Mouse (Mus musculus): Measurements from ENCODE around the gene Drc3. TPM values are rescaled to one million over a fixed set of nuclear protein-coding genes. Genes with fewer than 3 reads are reported as not detected.
A peak's percentile ranks its signal among the peaks of the same experiment; 100 is the strongest.

The Drc3 gene
- polyA plus RNA-seq, 1 experiment from 2014 or later, result 7.1 TPM

DNA sequence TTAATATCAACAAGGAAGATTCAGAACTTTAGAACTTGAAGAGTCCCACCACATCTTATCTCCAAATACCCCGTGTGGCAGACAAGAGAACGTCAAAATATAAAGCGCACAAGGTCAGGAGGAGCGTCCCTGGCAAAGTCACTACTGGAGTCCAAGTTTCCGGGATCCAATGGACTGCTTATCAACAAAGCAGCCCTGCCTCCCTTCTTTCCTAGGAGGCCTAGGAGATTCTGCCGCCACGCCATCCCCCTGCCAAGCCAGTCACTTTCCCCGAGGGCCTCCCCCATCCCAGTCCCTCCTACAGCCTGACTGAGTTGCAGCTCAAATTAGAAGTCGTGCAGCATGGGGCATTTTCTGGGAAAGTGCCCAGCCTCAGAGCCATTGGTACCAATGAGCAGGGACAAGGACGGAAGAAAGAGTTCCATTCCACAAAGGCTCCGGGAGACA lies 1.2 kb upstream of the Drc3 start:
- WGBS, result 19% methylated on average over 11 of the region's 11 CpGs
- ATAC-seq, result no peak

DNA sequence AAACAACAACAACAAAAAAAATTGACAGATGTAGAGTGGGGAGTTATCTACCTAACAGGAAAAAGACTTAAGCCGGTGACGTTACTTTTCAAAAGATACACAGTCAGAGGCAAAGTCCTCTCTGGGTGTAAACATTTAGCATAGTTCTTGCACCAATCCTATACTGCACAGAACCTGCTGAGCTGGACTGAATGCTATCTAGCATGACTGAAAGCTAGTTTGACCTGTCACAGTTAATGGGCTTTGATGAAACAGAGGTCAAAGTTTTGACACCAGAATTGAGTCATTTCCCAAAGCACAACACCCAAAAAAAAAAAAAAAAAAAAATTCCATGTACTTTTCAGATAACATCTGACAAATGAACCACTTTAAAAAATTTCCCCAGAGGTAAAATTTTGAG lies 2.8 kb downstream of the Drc3 start:
- no peak overlapping the region for H3K4me3 ChIP-seq (ENCODE audit: low read depth, low read length)
- 94% methylated on average over 2 of the region's 2 CpGs for WGBS
- H3K27ac ChIP-seq (ENCODE audit: low read length), result no peak overlapping the region
- H3K9me3 ChIP-seq (replicated peaks; ENCODE audit: control insufficient read depth, low read length, poor library complexity, severe bottlenecking), result no peaks in the 10 kb centered on the region
- no peak overlapping the region for H3K4me2 ChIP-seq (ENCODE audit: low read length)
- H3K36me3 ChIP-seq (ENCODE audit: control insufficient read depth, insufficient read depth, low read length), result no peaks in the 10 kb centered on the region
- ATAC-seq, result no peak
- peaks cover 15% of the 10 kb centered on the region for H3K4me1 ChIP-seq (ENCODE audit: control insufficient read depth, insufficient read depth, low read length)
- no peak overlapping the region for H3K9ac ChIP-seq (ENCODE audit: low read depth, low read length)
- H3K27me3 ChIP-seq (ENCODE audit: control insufficient read depth, insufficient read depth, low read depth, low read length), result no peaks in the 10 kb centered on the region

More for the DNA sequence above, 1.2 kb upstream of the Drc3 start:
- H3K4me3 ChIP-seq (ENCODE audit: low read depth, low read length), result peak overlapping the region; percentile 78
- peak overlapping the region; percentile 81 for H3K4me2 ChIP-seq (ENCODE audit: low read length)
- no peaks in the 10 kb centered on the region for H3K27me3 ChIP-seq (ENCODE audit: control insufficient read depth, insufficient read depth, low read depth, low read length)
- H3K27ac ChIP-seq (ENCODE audit: low read length), result peak overlapping the region; percentile 82; the same call in 1 of the 2 replicates
- H3K4me1 ChIP-seq (ENCODE audit: control insufficient read depth, insufficient read depth, low read length), result peaks cover 17% of the 10 kb centered on the region
- H3K9me3 ChIP-seq (replicated peaks; ENCODE audit: control insufficient read depth, low read length, poor library complexity, severe bottlenecking), result no peaks in the 10 kb centered on the region
- H3K36me3 ChIP-seq (ENCODE audit: control insufficient read depth, insufficient read depth, low read length), result no peaks in the 10 kb centered on the region
- peak overlapping the region; percentile 79 for H3K9ac ChIP-seq (ENCODE audit: low read depth, low read length)

DNA sequence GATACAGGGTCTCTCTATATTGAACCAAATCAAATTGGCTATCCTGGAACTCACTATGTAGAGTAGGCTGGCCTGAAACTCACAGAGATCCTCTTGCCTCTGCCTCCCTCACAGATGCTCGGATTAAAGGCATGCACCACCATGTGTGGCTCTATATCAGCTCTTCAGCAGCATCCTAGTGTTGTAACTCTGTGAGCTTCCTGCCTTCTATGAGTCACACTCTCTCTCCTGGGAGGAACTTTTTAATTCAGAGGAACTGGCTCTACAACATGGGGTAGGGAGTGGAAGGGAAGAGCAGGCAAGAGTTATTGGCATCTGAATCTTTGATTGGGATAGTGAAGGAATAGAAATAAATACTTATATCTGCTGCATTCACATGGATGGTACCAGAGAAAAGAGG lies 4.0 kb downstream of the Drc3 start:
- Histone ChIP-seq H3K4me1 (ENCODE audit: control insufficient read depth, insufficient read depth, low read length) (peaks cover 6% of the 10 kb centered on the region; the same call in 1 of the 2 replicates), H3K27me3 (ENCODE audit: control insufficient read depth, insufficient read depth, low read depth, low read length) (no peaks in the 10 kb centered on the region), H3K36me3 (ENCODE audit: control insufficient read depth, insufficient read depth, low read length) (no peaks in the 10 kb centered on the region), H3K27ac (ENCODE audit: low read length) (no peak overlapping the region), H3K9ac (ENCODE audit: low read depth, low read length) (no peak overlapping the region), H3K9me3 (replicated peaks; ENCODE audit: control insufficient read depth, low read length, poor library complexity, severe bottlenecking) (no peaks in the 10 kb centered on the region), H3K4me3 (ENCODE audit: low read depth, low read length) (no peak overlapping the region), H3K4me2 (ENCODE audit: low read length) (no peak overlapping the region)
- 32% methylated on average over 1 of the region's 1 CpGs for WGBS
- no peak for ATAC-seq

DNA sequence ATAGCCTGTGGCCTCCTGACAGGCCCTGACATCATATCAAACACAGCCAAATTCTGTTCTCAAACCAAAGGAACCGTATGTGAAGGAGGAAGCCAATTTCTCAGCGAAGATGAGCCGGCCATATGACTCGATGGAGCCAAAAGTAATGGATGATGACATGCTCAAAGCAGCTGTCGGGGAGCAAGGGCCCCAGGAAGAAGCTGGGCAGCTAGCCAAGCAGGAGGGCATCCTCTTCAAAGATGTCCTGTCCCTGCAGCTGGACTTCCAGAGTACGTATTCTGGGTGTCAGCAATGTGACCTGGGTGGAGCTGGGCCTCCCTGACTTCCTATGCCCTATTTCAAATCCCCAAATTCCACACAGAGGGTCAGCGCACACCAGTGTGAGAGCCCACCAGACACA lies 5.4 kb downstream of the Drc3 start:
- Histone ChIP-seq H3K27me3 (ENCODE audit: control insufficient read depth, insufficient read depth, low read depth, low read length) (no peaks in the 10 kb centered on the region), H3K4me2 (ENCODE audit: low read length) (no peak overlapping the region), H3K27ac (ENCODE audit: low read length) (no peak overlapping the region), H3K4me3 (ENCODE audit: low read depth, low read length) (no peak overlapping the region), H3K9me3 (replicated peaks; ENCODE audit: control insufficient read depth, low read length, poor library complexity, severe bottlenecking) (no peaks in the 10 kb centered on the region), H3K36me3 (ENCODE audit: control insufficient read depth, insufficient read depth, low read length) (no peaks in the 10 kb centered on the region), H3K9ac (ENCODE audit: low read depth, low read length) (no peak overlapping the region), H3K4me1 (ENCODE audit: control insufficient read depth, insufficient read depth, low read length) (peaks cover 3% of the 10 kb centered on the region; the same call in 1 of the 2 replicates)
- WGBS, result 84% methylated on average over 7 of the region's 7 CpGs
- ATAC-seq, result no peak

DNA sequence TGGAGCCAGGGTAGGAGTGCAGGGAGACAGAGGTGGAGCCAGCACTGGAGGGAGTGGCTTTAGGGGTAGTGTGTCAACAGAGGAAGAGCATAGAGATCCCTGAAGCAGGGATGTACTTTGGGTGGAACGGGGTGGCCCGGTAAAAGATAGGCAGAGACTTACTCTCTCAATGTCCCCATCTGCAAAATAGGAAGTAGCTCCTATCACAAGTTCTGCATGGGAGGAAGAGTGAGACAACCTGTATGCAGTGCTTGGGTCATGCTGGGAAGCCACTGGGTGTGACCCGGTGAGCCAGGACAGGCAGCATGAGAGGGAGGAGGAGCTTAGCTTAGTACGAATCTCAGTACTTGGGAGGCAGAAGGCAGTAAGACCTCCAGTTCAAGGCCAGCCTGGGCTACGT lies 6.0 kb downstream of the Drc3 start:
- ATAC-seq, result no peak
- Histone ChIP-seq H3K9ac (ENCODE audit: low read depth, low read length) (no peak overlapping the region), H3K27ac (ENCODE audit: low read length) (no peak overlapping the region), H3K9me3 (replicated peaks; ENCODE audit: control insufficient read depth, low read length, poor library complexity, severe bottlenecking) (no peaks in the 10 kb centered on the region), H3K4me1 (ENCODE audit: control insufficient read depth, insufficient read depth, low read length) (no peaks in the 10 kb centered on the region), H3K36me3 (ENCODE audit: control insufficient read depth, insufficient read depth, low read length) (no peaks in the 10 kb centered on the region), H3K4me2 (ENCODE audit: low read length) (no peak overlapping the region), H3K27me3 (ENCODE audit: control insufficient read depth, insufficient read depth, low read depth, low read length) (no peaks in the 10 kb centered on the region), H3K4me3 (ENCODE audit: low read depth, low read length) (no peak overlapping the region)
- 78% methylated on average over 5 of the region's 5 CpGs for WGBS

DNA sequence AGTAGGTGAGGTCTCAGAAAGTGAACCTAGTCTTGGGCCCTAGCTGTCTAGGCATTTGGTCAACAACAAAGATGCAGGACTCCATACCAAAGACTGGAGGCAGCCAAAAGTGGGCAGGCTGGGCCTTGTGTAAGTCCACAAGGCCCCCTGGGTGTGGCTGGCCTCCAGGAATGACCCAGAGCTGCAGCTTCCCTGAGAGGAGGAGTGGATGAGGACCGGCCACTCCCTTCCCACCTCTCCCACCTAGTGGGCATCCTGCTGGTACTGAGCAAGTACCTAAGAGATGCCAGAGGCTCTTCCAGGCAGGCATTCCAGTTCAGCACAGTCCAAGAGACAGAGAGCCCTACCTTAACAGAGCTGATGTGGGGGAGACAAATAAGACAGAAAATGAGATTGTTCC lies 6.8 kb downstream of the Drc3 start:
- Histone ChIP-seq H3K27me3 (ENCODE audit: control insufficient read depth, insufficient read depth, low read depth, low read length) (no peaks in the 10 kb centered on the region), H3K4me2 (ENCODE audit: low read length) (no peak overlapping the region), H3K36me3 (ENCODE audit: control insufficient read depth, insufficient read depth, low read length) (no peaks in the 10 kb centered on the region), H3K4me3 (ENCODE audit: low read depth, low read length) (no peak overlapping the region), H3K9ac (ENCODE audit: low read depth, low read length) (no peak overlapping the region), H3K27ac (ENCODE audit: low read length) (no peak overlapping the region), H3K4me1 (ENCODE audit: control insufficient read depth, insufficient read depth, low read length) (no peaks in the 10 kb centered on the region), H3K9me3 (replicated peaks; ENCODE audit: control insufficient read depth, low read length, poor library complexity, severe bottlenecking) (no peaks in the 10 kb centered on the region)
- 94% methylated on average over 1 of the region's 1 CpGs for WGBS
- no peak for ATAC-seq

DNA sequence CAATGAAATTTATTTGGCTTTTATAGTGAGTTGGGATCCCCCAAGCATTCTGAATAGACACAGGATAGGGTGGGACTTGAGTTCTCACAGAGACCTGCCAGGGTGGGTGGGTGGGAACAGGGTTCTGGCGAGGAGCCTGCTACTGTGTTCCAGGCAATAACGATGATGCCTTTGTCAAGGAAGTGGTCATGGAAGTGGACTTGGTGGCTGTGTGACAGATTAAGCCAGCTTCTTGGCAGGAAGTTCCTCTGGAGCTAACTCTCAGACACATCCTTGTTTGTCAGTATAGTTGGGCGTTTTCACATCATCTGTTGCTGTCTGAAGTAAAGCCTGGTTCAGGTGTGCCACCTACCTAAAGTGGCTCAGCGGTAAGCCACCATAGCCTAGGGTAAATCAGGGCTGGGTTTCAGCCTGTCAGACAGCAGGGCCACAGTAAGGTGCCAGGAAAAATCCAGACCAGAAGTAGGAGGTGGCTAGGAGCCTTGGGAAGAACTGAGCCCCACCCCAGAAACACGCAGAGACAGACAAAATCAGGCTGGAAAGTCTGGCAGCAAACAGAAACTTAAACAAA lies 7.6 kb downstream of the Drc3 start:
- H3K4me1 ChIP-seq (ENCODE audit: control insufficient read depth, insufficient read depth, low read length), result no peaks in the 10 kb centered on the region
- ATAC-seq, result no peak
- H3K9ac ChIP-seq (ENCODE audit: low read depth, low read length), result no peak overlapping the region
- H3K27me3 ChIP-seq (ENCODE audit: control insufficient read depth, insufficient read depth, low read depth, low read length), result no peaks in the 10 kb centered on the region
- H3K27ac ChIP-seq (ENCODE audit: low read length), result no peak overlapping the region
- no peaks in the 10 kb centered on the region for H3K9me3 ChIP-seq (replicated peaks; ENCODE audit: control insufficient read depth, low read length, poor library complexity, severe bottlenecking)
- 75% methylated on average over 5 of the region's 5 CpGs for WGBS
- H3K4me3 ChIP-seq (ENCODE audit: low read depth, low read length), result no peak overlapping the region
- no peak overlapping the region for H3K4me2 ChIP-seq (ENCODE audit: low read length)
- H3K36me3 ChIP-seq (ENCODE audit: control insufficient read depth, insufficient read depth, low read length), result no peaks in the 10 kb centered on the region

DNA sequence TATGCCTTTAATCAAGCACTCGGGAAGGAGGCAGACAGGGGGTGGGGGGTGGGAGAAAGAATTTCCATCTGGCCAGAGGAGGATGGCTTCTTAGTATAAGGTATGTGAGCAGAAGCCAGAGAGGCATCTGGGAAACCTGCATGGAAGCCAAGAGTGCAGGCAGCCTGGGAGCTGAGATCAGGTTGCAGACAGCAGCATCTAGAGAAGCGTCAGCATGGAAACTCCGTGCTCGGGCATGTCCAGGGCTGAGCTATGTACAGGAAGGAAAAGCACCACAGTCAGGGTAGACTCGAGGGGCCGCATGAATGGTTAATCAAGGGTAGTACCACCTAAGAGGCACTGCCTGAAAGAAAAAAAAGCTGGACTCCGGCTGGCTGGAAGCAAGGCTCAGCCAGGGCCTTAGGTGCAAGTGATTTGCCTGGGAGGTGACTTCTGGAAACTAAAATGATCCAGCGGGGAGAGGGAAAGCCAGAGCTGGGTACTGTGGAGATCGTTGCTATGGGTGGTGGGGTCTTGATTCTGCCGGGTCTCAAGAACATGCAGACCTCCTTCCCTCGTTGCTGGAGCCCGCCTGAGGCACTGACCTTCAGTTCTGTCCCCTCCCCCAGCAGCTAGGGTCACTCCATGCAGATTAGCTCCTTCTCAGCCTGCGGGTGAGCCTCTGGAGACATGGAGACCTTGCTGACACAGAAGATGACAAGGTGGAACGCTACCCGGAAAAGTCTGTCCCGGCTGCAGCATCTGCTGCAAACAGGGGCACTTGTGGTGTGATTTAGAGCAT lies 13.3 kb downstream of the Drc3 start:
- H3K36me3 ChIP-seq (ENCODE audit: control insufficient read depth, insufficient read depth, low read length), result no peaks in the 10 kb centered on the region
- 0 out of 2 replicates have a peak overlapping the region, but pooled peaks have one; percentile 30 for H3K9ac ChIP-seq (ENCODE audit: low read depth, low read length)
- no peaks in the 10 kb centered on the region for H3K27me3 ChIP-seq (ENCODE audit: control insufficient read depth, insufficient read depth, low read depth, low read length)
- H3K9me3 ChIP-seq (replicated peaks; ENCODE audit: control insufficient read depth, low read length, poor library complexity, severe bottlenecking), result no peaks in the 10 kb centered on the region
- H3K4me2 ChIP-seq (ENCODE audit: low read length), result no peak overlapping the region
- no peak overlapping the region for H3K4me3 ChIP-seq (ENCODE audit: low read depth, low read length)
- 44% methylated on average over 16 of the region's 16 CpGs for WGBS
- no peak overlapping the region for H3K27ac ChIP-seq (ENCODE audit: low read length)
- no peak for ATAC-seq
- H3K4me1 ChIP-seq (ENCODE audit: control insufficient read depth, insufficient read depth, low read length), result no peaks in the 10 kb centered on the region

DNA sequence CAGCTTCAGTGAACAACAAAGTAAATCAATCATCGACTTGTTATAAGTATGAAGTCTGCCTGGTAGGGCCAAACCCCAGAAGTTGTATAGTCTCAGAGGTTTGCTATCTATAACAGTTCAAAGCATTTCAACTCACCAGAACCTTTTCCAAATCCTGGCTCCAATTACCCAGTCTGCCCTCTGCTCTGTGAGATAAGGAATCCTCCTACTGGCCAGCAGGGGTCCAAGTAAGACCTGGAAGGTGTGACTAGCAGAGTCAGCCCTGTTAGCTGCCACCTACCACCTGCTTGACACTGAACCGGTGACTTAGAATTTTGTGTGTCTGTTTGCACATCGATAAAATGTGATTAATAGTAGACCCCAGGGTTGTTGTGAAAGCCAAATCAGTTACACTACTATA lies 14.1 kb downstream of the Drc3 start:
- H3K9ac ChIP-seq (ENCODE audit: low read depth, low read length), result no peak overlapping the region
- H3K36me3 ChIP-seq (ENCODE audit: control insufficient read depth, insufficient read depth, low read length), result no peaks in the 10 kb centered on the region
- WGBS, result 80% methylated on average over 3 of the region's 3 CpGs
- no peak overlapping the region for H3K4me3 ChIP-seq (ENCODE audit: low read depth, low read length)
- no peak overlapping the region for H3K4me2 ChIP-seq (ENCODE audit: low read length)
- no peak overlapping the region for H3K27ac ChIP-seq (ENCODE audit: low read length)
- no peaks in the 10 kb centered on the region for H3K9me3 ChIP-seq (replicated peaks; ENCODE audit: control insufficient read depth, low read length, poor library complexity, severe bottlenecking)
- no peak for ATAC-seq
- H3K4me1 ChIP-seq (ENCODE audit: control insufficient read depth, insufficient read depth, low read length), result no peaks in the 10 kb centered on the region
- H3K27me3 ChIP-seq (ENCODE audit: control insufficient read depth, insufficient read depth, low read depth, low read length), result no peaks in the 10 kb centered on the region

Measured in midbrain, embryonic 16.5 days (tissue).